Mouse (Mus musculus): ENCODE measurements around the gene 1700023F06Rik. TPM values are rescaled to one million over a fixed set of nuclear protein-coding genes. Genes with fewer than 3 reads are reported as not detected.

1700023F06Rik gene
- 0.38 and 0.44 TPM in 2 replicates for polyA plus RNA-seq (2015; fragmentation: Nextera tagmentation; extraction: Ambion mirVana)

GRCm38 (mm10) chr11:103208458-103208857, at the start of gene 1700023F06Rik:
1700023F06Rik (minus strand) TSS chr11:103208558.
- Histone ChIP-seq H3K27me3 (replicated peaks; ENCODE audit: insufficient read depth, low read length) (no peaks in the 10 kb centered on the region), H3K4me3 (ENCODE audit: low read depth, low read length) (no peak within 1 kb of the TSS), H3K4me1 (ENCODE audit: insufficient read depth, low read depth, low read length) (no peaks in the 10 kb centered on the region), H3K4me2 (replicated peaks; ENCODE audit: low read depth, low read length) (no peak within 1 kb of the TSS), H3K9ac (replicated peaks; ENCODE audit: low read depth) (no peak within 1 kb of the TSS), H3K27ac (ENCODE audit: low read length) (no peak within 1 kb of the TSS), H3K9me3 (ENCODE audit: low read length) (no peaks in the 10 kb centered on the region), H3K36me3 (ENCODE audit: insufficient read depth, low read length) (no peaks in the 10 kb centered on the region)
- DNase-seq (ENCODE audit: low spot score): no peak
- 88% methylated on average over 3 of the region's 3 CpGs for WGBS
- TF ChIP-seq CTCF (IDR thresholded peaks at IDR 0.05) (no peak), EP300 (IDR thresholded peaks at IDR 0.05) (no peak)
- no peak for ATAC-seq

GRCm38 (mm10) chr11:103257938-103258481, 49.7 kb upstream of the 1700023F06Rik start:
- no peaks in the 10 kb centered on the region for H3K36me3 ChIP-seq (ENCODE audit: insufficient read depth, low read length)
- no peaks in the 10 kb centered on the region for H3K27me3 ChIP-seq (replicated peaks; ENCODE audit: insufficient read depth, low read length)
- no peaks in the 10 kb centered on the region for H3K9me3 ChIP-seq (ENCODE audit: low read length)
- ATAC-seq (peak; percentile 46), DNase-seq (ENCODE audit: low spot score) (peak; percentile 82)
- H3K4me2 ChIP-seq (replicated peaks; ENCODE audit: low read depth, low read length): no peak overlapping the region
- peaks cover 10% of the 10 kb centered on the region for H3K4me1 ChIP-seq (ENCODE audit: insufficient read depth, low read depth, low read length)
- no peak overlapping the region for H3K4me3 ChIP-seq (ENCODE audit: low read depth, low read length)
- no peak overlapping the region for H3K27ac ChIP-seq (ENCODE audit: low read length)
- no peak overlapping the region for H3K9ac ChIP-seq (replicated peaks; ENCODE audit: low read depth)
- WGBS: 42% methylated on average over 4 of the region's 4 CpGs
- TF ChIP-seq CTCF (IDR thresholded peaks at IDR 0.05) (no peak), EP300 (IDR thresholded peaks at IDR 0.05) (peak; percentile 72; the same call in 1 of the 2 replicates)

- TF ChIP-seq EP300 (IDR thresholded peaks at IDR 0.05): no peak
- no peak for TF ChIP-seq CTCF (IDR thresholded peaks at IDR 0.05)
- Histone ChIP-seq H3K4me3 (ENCODE audit: low read depth, low read length) (no peak overlapping the region), H3K9ac (replicated peaks; ENCODE audit: low read depth) (no peak overlapping the region), H3K9me3 (ENCODE audit: low read length) (no peaks in the 10 kb centered on the region), H3K27ac (ENCODE audit: low read length) (no peak overlapping the region), H3K36me3 (ENCODE audit: insufficient read depth, low read length) (no peaks in the 10 kb centered on the region), H3K4me2 (replicated peaks; ENCODE audit: low read depth, low read length) (no peak overlapping the region), H3K27me3 (replicated peaks; ENCODE audit: insufficient read depth, low read length) (no peaks in the 10 kb centered on the region), H3K4me1 (ENCODE audit: insufficient read depth, low read depth, low read length) (no peaks in the 10 kb centered on the region; the same call in none of the 2 replicates)
- ATAC-seq: no peak
- WGBS: 84% methylated on average over 5 of the region's 5 CpGs
- DNase-seq (ENCODE audit: low spot score): no peak
Measured at GRCm38 (mm10) chr11:103253605-103254004, 45.2 kb upstream of the 1700023F06Rik start.

GRCm38 (mm10) chr11:103252380-103252779, 44.0 kb upstream of the 1700023F06Rik start:
- DNase-seq (ENCODE audit: low spot score) (peak; percentile 69), ATAC-seq (peak; percentile 59)
- H3K4me1 ChIP-seq (ENCODE audit: insufficient read depth, low read depth, low read length): peaks cover 6% of the 10 kb centered on the region
- H3K4me3 ChIP-seq (ENCODE audit: low read depth, low read length): no peak overlapping the region
- no peak overlapping the region for H3K4me2 ChIP-seq (replicated peaks; ENCODE audit: low read depth, low read length)
- peak overlapping the region; percentile 20; the same call in 1 of the 2 replicates for H3K27ac ChIP-seq (ENCODE audit: low read length)
- H3K9ac ChIP-seq (replicated peaks; ENCODE audit: low read depth): no peak overlapping the region
- no peaks in the 10 kb centered on the region for H3K27me3 ChIP-seq (replicated peaks; ENCODE audit: insufficient read depth, low read length)
- no peaks in the 10 kb centered on the region for H3K9me3 ChIP-seq (ENCODE audit: low read length)
- no peaks in the 10 kb centered on the region for H3K36me3 ChIP-seq (ENCODE audit: insufficient read depth, low read length)
- WGBS: 59% methylated on average over 5 of the region's 5 CpGs
- no peak for TF ChIP-seq CTCF (IDR thresholded peaks at IDR 0.05)
- no peak for TF ChIP-seq EP300 (IDR thresholded peaks at IDR 0.05)

- Histone ChIP-seq H3K4me1 (ENCODE audit: insufficient read depth, low read depth, low read length) (peaks cover 18% of the 10 kb centered on the region), H3K27me3 (replicated peaks; ENCODE audit: insufficient read depth, low read length) (no peaks in the 10 kb centered on the region), H3K27ac (ENCODE audit: low read length) (no peak overlapping the region), H3K4me2 (replicated peaks; ENCODE audit: low read depth, low read length) (no peak overlapping the region), H3K4me3 (ENCODE audit: low read depth, low read length) (no peak overlapping the region), H3K36me3 (ENCODE audit: insufficient read depth, low read length) (no peaks in the 10 kb centered on the region), H3K9me3 (ENCODE audit: low read length) (no peaks in the 10 kb centered on the region), H3K9ac (replicated peaks; ENCODE audit: low read depth) (no peak overlapping the region)
- 83% methylated on average over 3 of the region's 3 CpGs for WGBS
- TF ChIP-seq CTCF (IDR thresholded peaks at IDR 0.05): no peak
- no peak for TF ChIP-seq EP300 (IDR thresholded peaks at IDR 0.05)
- DNase-seq (ENCODE audit: low spot score) (no peak), ATAC-seq (no peak)
Measured at GRCm38 (mm10) chr11:103250324-103250723, 42.0 kb upstream of the 1700023F06Rik start.

GRCm38 (mm10) chr11:103249509-103249908, 41.2 kb upstream of the 1700023F06Rik start:
- WGBS: 63% methylated on average over 6 of the region's 6 CpGs
- TF ChIP-seq EP300 (IDR thresholded peaks at IDR 0.05) (no peak), CTCF (IDR thresholded peaks at IDR 0.05) (no peak)
- H3K4me2 ChIP-seq (replicated peaks; ENCODE audit: low read depth, low read length): no peak overlapping the region
- peak overlapping the region; percentile 72 for H3K27ac ChIP-seq (ENCODE audit: low read length)
- H3K4me1 ChIP-seq (ENCODE audit: insufficient read depth, low read depth, low read length): peaks cover 18% of the 10 kb centered on the region
- no peak for ATAC-seq
- H3K4me3 ChIP-seq (ENCODE audit: low read depth, low read length): no peak overlapping the region
- H3K9me3 ChIP-seq (ENCODE audit: low read length): no peaks in the 10 kb centered on the region
- H3K9ac ChIP-seq (replicated peaks; ENCODE audit: low read depth): no peak overlapping the region
- H3K27me3 ChIP-seq (replicated peaks; ENCODE audit: insufficient read depth, low read length): no peaks in the 10 kb centered on the region
- H3K36me3 ChIP-seq (ENCODE audit: insufficient read depth, low read length): no peaks in the 10 kb centered on the region
- DNase-seq (ENCODE audit: low spot score): no peak

All from lung, postnatal 0 days (tissue).